Mouse (Mus musculus) left cerebral cortex, postnatal 10 days (tissue): ENCODE results near the gene Amz2. TPM values are rescaled to one million over a fixed set of nuclear protein-coding genes. Genes with fewer than 3 reads are reported as not detected.

Source experiments
- microRNA-seq: library from miRNA; unstranded; fragments of <30 nt; microRNA quantifications from one replicate; pipeline ENCODE4 v1.2.0, GENCODE M21; 2022
- total RNA-seq, 2 experiments: library from RNA; stranded (reverse); gene quantifications; 2 replicates each; pipeline ENCODE4 v1.2.3; 2021

Gene Amz2
- total RNA-seq, 2 experiments from 2014 or later: 88.6 to 96.2 TPM

Small RNA genes lying within 50 kb of the gene (microRNA-seq; reads per million reads assigned to microRNA genes)
- not detected for gene Gm25540

Other genes with a start within 250 kb of the Amz2 start
- gene Rgs9, start 127.8 kb upstream of the Amz2 start, total RNA-seq: 10 to 100 TPM; 27.5 to 41.7 TPM
- 10 to 100 TPM; 46.3 TPM for gene Gna13, start 63.1 kb upstream of the Amz2 start, total RNA-seq
- not detected for gene 9930022D16Rik, start 12.0 kb upstream of the Amz2 start, total RNA-seq
- 1 to 10 TPM; 5.7 to 6.5 TPM for gene Arsg, start 47.4 kb downstream of the Amz2 start, total RNA-seq
- 10 to 100 TPM; 11.7 to 12.6 TPM for gene Slc16a6, start 47.7 kb downstream of the Amz2 start, total RNA-seq
- gene Wipi1, start 186.0 kb downstream of the Amz2 start, total RNA-seq: 10 to 100 TPM; 17.2 to 17.5 TPM
- gene Prkar1a, start 223.5 kb downstream of the Amz2 start, total RNA-seq: 100 to 1,000 TPM; 412 to 433 TPM